Mouse (Mus musculus) cerebellum, postnatal 10 days (tissue): ENCODE results near the gene Prr22.
A peak's percentile ranks its signal among the peaks of the same experiment; 100 is the strongest.

ENCODE experiments used
- DNase-seq, 2 experiments: peaks; one replicate each; pipeline ENCODE4 v3.0.0; 2021; ENCODE audit warnings: mixed read lengths in 2 of 2

Prr22 gene

DNA sequence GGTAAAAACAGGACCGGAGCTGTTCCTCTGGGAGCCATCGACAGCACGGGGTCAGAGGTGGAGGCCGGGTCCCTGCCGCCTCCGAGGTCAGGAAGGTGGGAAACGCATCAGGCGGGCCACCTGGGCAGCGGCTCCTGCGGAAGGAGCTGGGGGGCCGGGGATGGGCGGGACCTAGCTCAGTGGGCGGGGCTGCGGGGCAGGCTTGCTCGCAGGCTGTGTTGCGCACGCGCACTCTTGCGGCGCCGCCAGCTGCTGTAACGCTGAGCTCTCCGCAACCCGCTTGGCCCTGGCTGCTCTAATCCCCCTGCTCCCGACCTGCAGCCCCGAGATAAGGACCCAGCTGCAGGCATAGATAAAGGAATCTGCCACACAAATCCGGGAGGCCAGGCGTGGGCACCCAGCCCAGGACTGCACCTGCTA is 8.0 kb upstream of the Prr22 start:
- peak; percentile 95 to 96 for DNase-seq

DNA sequence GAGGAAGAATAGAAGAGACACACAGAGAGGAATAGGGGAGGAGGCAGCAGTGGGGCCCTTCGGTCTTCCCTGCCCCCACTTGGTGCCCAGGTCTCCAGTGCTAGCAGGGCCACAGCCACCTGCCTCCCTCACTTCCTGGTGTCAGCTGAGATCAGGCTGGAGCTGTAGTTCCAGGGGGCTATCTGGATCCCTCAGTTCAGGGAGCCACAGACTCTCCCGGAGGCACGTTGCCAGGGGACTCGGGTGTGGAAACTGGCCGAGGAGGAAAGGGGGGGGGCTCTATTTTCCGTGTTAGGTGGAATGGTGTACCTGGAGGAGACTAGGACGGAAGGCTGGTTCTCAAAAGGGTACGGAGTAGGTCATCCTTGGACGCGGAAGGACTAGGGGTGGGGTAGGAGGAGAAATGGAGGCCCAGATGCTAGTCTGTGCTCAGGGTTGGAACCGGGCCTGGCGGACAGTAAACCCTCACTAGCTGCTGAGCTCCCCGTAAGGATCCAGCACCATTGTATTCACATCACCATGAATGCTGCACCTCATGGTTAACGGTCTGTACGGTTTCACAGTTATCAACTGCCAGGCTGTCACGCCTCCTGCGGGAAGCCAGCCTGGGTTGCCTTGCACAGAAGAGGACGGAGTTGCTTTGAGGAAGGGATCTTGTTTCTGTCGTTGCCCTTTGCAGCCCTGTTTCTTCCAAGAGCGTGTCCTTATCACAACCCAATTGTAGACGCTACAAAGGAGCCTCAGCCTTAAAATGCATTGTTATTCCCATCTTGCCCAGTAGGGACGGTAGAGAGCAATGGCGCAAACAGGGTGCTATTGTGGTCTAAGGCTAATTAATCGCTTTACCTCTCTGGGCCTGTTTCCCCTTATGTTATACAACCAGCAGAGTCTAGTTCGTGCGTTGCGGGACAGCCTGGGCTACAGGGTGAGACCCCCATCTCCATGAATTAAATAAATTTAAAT is 7.0 kb upstream of the Prr22 start:
- peak; percentile 76 to 86 for DNase-seq

DNA sequence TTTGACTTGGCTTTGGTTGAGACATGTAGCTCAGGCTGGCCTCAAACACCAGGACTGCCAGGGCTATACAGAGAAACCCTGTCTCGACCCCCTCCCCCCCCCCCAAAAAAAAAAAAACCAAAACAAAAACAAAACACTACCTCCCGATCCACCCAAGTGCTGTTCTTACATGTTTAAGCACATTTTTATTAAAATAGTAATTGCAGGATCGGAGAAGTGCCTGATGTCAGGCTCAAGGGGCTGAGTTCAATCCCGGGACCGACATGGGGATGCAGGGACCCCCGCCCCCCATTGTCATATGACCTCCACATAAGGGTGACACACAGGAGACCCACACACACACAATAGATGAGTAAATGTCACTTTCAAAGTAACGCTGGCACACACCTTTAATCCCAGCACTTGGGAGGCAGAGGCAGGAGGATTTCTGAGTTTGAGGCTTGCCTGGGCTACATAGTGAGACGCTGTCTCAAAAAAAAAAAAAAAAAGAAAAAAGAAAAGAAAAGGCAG is 6.3 kb upstream of the Prr22 start:
- no peak for DNase-seq

DNA sequence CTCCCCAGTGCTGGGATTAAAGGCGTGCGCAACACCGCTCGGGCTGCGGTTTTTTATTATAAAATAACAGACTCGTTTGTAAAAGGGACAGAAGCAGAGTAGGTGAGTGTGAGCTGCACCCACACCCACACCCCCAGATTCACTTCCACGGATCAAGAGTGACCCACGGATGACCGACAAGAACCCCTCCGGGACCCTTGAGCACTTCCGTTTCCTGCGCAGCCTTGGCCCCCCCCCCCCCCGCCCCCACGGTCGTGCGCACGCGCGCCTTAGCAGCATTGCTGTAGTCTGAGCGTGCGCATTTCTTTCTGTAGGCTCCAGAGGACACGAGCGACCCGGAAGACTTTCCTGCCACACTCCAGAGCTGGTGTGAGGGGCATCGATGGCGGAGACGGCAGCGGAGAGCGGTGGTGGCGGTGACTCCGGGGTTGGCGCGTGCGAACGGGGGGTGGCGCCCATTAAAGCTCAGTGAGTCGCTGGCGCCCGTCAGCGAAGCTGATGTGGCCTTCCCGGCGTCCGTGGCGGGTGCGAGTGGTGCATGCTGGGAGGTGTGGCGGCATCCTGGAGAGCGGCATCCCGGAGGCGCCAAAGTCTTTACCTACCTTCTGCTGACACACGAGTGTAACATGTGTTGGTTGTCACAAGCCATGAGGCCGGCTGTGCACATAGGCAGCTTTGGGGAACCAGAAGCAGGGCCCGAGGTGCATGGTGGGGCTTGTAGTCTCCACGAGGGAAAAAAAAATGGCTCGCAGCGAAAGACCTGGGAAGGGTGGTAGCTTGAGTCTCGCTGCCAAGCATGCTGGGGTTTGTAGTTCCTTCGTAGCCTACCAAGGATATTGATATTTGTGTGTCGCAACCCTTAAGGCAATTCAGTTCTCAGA is 5.3 kb upstream of the Prr22 start, which contains the start of gene Dus3l:
Gene Dus3l (plus strand): TSS at position 284 of the 881 bp plus-strand sequence.
- peak; percentile 92 to 93 for DNase-seq

DNA sequence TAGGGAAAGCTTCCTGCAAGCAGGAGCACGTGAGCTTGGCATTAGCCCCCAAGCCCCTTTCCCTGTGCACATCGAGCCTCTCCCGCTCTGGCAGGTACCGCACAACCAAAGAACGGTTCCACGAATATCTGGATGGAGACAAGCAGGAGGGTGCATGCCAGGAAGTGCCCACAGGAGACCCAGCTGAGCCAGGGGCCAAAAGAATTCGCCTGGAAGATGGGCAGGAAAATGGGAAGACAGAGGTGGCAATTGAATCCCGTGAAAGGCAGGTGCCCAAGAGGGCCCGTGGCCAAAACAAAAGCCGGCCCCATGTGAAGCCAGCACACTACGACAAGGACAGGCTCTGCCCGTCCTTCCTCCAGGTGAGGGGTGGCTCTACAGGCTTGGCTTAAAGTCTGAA is 4.6 kb upstream of the Prr22 start:
- no peak for DNase-seq

DNA sequence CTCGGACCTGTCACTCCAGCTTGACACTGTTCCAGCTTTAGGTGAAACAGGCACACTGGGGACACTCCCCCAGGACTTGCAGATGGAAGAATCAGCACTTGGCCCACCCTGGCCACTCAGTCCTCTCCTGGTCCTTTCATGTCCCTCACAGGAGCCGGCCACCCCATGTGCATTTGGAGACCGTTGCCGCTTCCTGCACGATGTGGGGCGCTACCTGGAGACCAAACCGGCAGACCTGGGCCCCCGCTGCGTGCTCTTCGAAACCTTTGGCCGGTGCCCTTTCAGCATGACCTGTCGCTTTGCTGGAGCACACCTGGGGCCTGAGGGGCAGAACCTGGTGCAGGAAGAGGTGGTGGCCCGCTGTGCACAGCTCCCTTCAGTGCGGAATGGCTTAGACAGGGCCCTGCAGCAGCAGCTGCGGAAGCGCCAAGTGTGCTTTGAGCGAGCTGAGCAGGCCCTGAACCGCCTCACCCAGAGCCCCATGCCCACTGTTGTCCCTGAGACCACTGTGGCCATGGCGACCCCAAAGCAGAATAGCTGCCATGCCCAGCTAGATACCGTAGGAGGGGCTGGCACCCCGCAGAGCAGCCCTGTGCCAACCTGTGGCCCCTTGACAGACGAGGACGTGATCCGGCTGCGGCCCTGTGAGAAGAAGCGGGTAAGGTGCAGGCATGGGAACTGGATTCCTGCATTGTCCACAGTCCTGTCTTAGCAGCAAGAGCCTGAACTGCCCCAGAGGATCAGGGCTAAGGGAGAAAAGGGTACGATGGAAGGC is 3.2 kb upstream of the Prr22 start:
- no peak for DNase-seq

DNA sequence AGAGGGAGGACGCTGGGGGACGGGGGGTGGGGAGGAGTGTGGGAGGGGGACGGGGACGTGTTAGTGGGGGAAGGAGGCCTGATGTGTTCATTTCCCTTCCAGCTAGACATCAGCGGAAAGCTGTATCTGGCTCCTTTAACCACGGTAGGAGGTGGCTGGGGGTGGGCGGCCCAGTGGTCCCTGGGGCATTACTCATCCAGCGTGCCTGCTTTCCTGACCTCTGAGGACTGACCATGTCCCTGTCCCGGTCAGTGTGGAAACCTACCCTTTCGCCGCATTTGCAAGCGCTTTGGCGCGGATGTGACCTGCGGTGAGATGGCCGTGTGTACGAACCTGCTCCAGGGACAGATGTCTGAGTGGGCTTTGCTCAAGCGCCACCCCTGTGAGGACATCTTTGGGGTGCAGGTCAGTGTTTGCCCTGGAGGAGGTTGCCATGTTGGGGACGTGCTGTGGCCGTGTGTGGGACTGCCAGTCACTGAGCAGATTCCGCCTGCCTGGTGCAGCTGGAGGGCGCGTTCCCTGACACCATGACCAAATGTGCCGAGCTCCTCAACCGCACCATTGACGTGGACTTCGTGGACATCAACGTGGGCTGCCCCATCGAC is 2.4 kb upstream of the Prr22 start:
- DNase-seq = no peak

DNA sequence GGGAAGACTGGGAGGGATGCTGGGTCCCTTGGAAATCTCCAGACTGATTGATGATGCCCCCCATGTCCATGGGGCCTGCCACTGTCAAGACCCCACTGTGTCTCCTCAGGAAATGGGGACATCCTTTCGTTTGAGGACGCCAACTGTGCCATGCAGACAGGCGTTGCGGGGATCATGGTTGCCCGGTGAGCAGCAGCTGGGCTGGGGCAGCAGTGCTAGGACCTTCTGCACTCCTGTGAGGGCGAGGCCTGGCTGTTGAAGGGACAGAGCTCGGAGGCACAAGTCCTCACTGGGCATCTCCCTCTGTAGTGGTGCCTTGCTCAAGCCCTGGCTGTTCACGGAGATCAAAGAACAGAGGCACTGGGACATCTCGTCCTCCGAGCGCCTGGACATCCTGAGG is 1.1 kb upstream of the Prr22 start:
- DNase-seq = no peak

DNA sequence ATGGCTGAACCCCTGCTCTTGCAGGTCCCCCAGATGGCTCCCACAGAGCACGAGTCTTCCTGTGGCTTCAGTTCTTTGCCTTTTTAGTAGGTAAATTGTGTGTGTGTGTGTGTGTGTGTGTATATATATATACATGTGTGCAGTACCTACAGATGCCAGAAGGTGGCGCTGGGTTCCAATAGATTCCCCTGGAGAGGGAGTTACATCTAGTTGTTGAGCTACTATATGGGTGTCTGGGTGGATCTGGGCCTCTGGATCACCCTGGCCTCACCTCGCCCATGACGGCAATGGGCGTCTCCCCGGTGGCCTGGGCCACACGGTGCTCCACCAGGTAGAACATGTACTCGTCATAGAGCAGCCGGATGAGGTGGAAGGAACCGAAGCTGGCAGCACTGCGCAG is 7.5 kb downstream of the Prr22 start:
- no peak for DNase-seq

DNA sequence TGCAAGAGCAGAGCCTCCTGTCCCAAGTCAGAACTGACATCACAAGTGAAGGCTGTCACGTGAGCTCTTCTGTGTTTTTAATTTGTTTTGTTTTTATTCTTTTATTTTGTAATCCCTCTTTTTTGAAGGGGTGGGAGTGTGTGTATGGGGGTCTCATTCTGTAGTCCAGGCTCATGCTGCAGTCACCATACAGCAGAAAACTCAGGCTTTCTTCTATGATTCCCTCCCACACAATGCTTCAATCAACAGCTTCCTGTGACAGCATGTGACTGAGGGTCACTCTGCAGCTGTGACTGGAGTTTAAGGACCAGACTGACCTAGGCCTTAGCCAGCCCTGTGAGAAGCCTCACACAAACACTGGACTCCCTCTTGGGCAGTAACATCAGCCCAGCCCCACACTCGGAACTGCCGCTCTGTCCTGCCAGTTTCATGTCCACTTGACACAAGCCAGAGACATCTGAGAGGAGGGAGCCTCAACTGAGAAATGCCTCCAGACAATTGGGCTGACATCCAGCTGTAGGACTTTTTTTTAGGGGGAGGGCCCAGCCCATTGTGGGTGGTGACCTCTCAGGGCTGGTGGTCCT is 8.8 kb downstream of the Prr22 start:
- DNase-seq = no peak

DNA sequence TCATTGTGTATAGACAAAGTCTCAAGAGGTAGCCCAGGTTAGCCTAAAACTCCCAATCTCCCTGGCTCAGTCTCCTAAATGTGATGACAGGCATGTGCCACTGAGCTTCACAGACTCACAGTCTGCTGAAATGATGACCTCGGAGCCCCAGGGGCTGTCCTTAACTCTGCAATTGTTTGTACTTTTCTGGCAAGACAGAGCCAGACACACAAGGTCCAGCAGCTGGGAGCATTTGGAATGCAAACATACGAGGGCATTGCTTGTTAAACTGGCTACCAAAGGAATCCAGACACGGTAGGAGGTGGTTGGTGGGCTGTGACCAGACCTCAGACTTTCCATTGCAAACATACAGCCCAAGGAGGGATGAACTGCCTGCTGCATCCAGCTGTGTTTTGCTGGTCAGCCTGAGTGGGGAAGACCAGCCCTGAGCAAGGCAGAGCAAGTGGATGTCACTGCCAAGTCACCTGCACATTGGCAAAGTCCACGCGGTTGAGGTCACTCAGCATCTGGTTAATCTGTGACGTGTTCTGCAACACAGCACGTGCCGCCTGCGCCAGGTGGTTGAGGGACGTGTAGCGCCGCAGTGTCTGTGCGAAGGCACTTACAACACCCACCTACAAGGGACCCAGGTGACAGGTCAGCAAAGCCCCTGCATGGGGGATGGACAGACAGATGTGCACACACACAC is 10.4 kb downstream of the Prr22 start:
- no peak for DNase-seq

DNA sequence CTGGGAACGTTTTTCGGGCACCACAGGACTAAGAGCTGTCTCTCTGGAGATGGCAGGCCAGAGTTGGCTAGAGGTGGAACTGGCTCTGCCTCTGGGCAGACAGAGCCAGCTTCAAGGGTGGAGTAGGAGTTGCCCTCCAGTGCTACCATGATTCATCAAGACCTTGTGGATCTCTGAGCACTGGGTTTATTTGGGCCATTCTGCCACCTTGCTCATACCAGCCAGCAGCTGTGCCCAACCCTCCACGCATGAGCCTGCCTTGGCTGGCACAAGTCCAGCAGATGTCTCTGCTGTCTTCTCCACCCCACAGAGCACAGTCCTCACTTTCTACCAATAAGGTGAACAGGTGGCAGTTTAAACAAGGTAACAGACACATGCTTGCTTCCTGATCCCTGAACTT is 18.8 kb downstream of the Prr22 start:
- DNase-seq = no peak

DNA sequence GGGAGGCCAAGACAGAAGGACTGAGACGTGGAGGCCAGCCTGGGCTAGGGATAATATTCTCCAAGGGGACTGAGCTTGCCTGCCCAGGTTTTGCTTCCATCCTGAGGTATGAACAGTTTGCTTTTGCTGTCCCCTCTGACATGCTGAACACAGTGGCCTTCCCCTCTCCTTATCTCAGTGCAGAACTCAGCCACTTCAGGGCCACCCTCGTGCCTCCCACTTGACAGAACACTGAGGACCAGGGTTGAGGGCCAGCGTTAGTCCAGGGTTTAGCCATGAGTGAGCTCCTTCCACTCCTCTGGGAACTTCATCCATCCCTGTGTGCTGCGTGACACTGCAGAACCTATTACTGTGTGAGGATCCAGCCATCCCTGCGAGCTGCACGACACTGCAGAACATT is 19.2 kb downstream of the Prr22 start:
- DNase-seq = no peak

DNA sequence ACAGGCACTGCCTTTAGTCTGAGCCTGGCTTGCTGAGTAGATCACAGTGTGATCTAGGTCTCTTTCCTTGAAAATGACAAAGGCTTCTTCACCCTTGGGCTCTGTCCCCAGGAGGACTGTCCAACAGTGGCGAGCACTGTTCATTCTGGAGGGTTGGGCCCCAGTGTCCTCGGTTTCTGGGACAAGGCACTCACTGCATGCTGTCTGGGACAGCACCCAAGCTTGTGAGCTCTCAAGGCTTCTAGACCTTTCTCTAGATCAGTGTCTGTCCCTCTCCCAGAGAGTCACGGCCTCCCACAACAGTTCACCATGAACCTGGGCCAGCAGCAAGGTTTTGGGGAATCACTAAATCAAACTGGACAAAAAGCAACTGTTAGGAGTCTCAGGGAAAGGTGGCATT is 22.5 kb downstream of the Prr22 start:
- DNase-seq = no peak

DNA sequence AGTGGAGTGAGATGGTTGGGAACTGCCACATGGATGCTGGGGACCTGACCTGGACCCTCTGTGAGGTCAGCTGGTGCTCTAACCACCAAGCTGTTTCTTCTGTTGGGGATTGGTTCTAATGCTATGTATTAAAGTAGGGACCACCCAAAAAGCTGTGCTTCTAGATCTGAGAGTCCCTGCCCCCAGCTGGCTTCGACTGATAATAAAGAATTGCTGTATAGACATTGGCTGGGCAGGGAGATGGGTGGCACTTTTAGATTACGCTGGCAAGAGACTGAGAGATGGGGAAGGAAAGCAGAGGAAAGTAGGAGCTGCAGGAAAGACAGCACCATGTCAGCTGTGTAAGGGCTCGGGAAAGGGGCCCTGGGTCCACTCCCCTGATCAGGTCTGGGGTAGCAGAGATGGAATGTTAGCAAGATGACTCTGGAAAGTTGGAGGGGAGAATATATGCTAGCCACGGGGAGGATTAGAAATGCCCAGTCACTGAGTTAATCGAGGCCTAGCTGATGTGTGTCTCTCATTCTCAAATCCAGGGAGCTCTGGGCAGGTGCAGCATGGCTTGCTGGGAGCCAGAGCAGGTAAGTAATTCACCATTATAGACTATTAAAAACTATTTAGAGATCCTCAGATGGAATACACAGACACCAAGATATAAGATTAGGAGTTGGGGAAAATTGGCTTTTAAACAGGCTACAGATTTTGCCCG is 23.7 kb downstream of the Prr22 start:
- no peak for DNase-seq

DNA sequence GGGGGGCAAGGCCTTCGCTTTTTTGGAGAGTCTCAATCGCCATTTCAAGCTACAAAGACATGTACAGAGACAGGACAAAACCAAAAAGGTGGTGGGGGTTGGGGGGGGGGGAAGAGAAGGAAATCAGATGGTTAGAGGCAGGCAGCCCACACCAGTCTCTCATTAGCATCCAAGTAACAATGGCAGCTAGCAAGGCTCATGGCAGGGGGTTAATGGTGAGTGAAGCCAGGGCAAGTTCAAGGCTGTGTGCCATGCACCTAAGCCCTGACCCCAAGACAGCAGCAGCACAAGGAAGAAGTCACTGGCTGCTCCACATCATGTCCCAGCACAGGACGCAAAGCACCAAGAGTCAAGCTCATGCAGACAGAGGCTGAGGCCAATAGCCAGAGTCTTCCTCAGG is 29.2 kb downstream of the Prr22 start:
- no peak for DNase-seq

DNA sequence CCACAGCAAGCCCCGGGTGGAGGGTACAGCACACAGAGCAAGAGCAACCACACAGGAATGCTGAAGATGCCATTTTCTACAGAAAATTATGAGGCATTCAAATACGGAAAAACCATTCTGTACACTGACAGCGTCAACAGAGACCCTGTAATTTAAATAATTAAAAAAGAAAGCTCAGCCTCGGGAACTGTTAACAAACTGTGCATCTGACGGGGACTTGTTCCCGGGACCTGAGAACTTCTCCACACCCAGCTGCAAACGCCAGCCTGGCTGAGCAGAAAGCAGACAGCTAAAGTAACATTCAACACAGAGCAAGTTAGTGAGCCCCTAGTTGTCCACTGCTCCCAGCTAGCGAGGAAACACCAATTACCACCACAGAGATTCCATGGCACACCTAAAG is 32.0 kb downstream of the Prr22 start:
- DNase-seq = no peak

DNA sequence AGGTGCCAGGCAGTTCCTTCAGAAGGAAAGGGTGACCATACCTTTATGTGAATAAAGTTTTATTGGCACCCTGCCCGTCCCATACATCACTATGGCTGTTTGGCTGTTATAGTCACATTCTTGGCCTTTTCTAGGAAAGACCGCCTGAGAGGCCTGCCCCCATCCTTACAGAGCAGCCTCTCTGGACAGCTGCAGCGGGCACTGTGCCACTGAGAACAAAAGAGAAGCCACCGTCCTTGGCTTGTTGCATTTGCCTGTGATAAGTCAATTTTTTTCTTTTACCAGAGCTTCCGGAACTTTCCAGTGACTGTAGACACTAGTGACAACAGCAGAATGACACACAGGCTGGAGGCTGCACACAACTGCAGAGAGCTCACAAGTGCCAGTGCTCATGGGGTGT is 34.9 kb downstream of the Prr22 start:
- peak in 1 of 2 experiments; percentile 43 for DNase-seq

DNA sequence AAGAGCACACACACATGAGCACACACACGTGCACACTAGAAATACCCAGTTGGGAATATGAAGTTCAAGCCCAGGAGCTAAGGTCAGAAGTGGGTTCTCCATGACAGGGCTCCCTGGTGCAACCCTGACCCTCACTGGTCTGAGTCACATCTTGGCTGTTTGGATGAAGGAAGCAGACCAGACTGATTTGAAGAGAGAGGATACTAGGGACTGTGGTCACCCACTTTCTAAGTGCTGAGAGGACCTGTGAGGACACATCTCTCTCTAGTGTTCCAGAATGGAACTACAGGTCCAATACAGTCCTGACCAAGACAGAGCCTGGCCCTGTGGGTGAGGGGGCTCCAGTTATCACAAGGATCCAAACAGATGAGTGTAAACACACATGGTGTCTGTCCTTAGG is 35.7 kb downstream of the Prr22 start:
- DNase-seq = no peak

DNA sequence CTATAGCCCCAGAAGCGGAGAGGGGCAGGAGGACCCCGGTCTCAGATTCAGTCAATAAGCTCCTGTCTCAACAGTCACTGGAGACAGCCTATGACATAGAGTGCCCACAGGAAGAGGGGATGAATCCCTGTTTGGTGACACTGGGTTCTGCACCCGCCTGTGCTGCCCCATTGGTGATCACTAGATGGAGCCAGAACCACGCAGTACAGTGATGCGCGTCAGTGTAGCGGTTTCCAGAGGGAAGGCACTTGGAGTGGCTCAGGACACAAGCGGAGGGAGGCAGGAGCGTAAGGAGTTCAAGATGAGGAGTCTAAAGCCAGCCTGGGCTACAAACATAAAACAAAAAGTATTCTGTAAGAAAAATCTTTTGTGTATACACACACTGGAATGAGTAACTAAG is 38.5 kb downstream of the Prr22 start:
- DNase-seq = peak; percentile 90

DNA sequence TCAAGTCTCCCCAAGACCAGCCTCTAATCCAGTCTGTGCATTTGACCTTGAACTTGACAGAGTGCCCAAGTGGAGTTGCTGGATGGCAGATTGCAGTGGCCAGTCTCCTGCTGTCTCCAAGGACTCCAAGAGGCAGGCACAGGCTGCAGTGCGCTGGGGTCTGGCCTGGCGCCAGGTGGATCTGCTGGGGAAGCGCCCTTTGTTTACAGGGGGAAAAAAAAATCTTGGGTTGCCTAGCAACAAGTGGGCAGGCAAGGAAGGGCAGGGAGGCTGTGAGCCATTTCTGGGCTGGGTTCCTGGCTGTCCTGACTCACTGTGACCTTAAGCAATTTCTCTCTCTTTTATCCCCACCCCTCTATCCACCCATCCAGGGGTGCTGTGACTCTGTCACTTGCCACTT is 40.2 kb downstream of the Prr22 start:
- DNase-seq = peak; percentile 93 to 96
